Mouse (Mus musculus): Measurements from ENCODE around the gene Gm28845. TPM values are rescaled to one million over a fixed set of nuclear protein-coding genes. Genes with fewer than 3 reads are reported as not detected.

The Gm28845 gene
- total RNA-seq (2014; fragmentation: Nextera tagmentation) (not detected in 2 replicates), total RNA-seq (2017) (not detected in 2 replicates), polyA plus RNA-seq (2012) (not detected in 2 replicates)

- Histone ChIP-seq H3K9me3 (replicated peaks) (no peaks in the 10 kb centered on the region), H3K4me1 (ENCODE audit: insufficient read depth, low read depth, low read length) (no peaks in the 10 kb centered on the region), H3K4me3 (ENCODE audit: low read depth, low read length) (no peak within 1 kb of the TSS), H3K27me3 (ENCODE audit: insufficient read depth, low read length) (peaks cover 2% of the 10 kb centered on the region; the same call in 1 of the 2 replicates), H3K36me3 (replicated peaks) (no peaks in the 10 kb centered on the region)
- DNase-seq (ENCODE audit: low spot score) (no peak), ATAC-seq (ENCODE audit: extremely low read depth, insufficient number of reproducible peaks, low FRiP score, poor library complexity, severe bottlenecking) (no peak)
- TF ChIP-seq GATA2 (IDR thresholded peaks at IDR 0.05; ENCODE audit: borderline replicate concordance, low read depth, low read length) (no peak), CTCF (IDR thresholded peaks at IDR 0.05; ENCODE audit: low read depth, low read length) (no peak), TAL1 (conservative IDR thresholded peaks at IDR 0.05; ENCODE audit: low read depth, low read length) (no peak), POLR2AphosphoS5 (IDR thresholded peaks at IDR 0.05; ENCODE audit: insufficient replicate concordance, low read depth, low read length) (no peak), GATA1 (IDR thresholded peaks at IDR 0.05; ENCODE audit: borderline replicate concordance, low read length) (no peak)
Measured at GRCm38 (mm10) chr1:65119438-65119837, at the start of gene Gm28845. TSS of gene Gm28845 (minus strand) at chr1:65119558.

GRCm38 (mm10) chr1:65167496-65167895, 48.1 kb upstream of the Gm28845 start:
- peaks cover 23% of the 10 kb centered on the region for H3K4me1 ChIP-seq (ENCODE audit: insufficient read depth, low read depth, low read length)
- no peaks in the 10 kb centered on the region for H3K27me3 ChIP-seq (ENCODE audit: insufficient read depth, low read length)
- ATAC-seq (ENCODE audit: extremely low read depth, insufficient number of reproducible peaks, low FRiP score, poor library complexity, severe bottlenecking) (no peak), DNase-seq (ENCODE audit: low spot score) (no peak)
- no peaks in the 10 kb centered on the region for H3K9me3 ChIP-seq (replicated peaks)
- no peak for TF ChIP-seq GATA1 (IDR thresholded peaks at IDR 0.05; ENCODE audit: borderline replicate concordance, low read length)
- TF ChIP-seq CTCF (IDR thresholded peaks at IDR 0.05; ENCODE audit: low read depth, low read length): no peak
- no peak for TF ChIP-seq POLR2AphosphoS5 (IDR thresholded peaks at IDR 0.05; ENCODE audit: insufficient replicate concordance, low read depth, low read length)
- TF ChIP-seq GATA2 (IDR thresholded peaks at IDR 0.05; ENCODE audit: borderline replicate concordance, low read depth, low read length): no peak
- no peak for TF ChIP-seq TAL1 (conservative IDR thresholded peaks at IDR 0.05; ENCODE audit: low read depth, low read length)
- peaks cover 68% of the 10 kb centered on the region for H3K36me3 ChIP-seq (replicated peaks)
- H3K4me3 ChIP-seq (ENCODE audit: low read depth, low read length): no peak overlapping the region

GRCm38 (mm10) chr1:65162210-65162609, 42.9 kb upstream of the Gm28845 start:
- DNase-seq (ENCODE audit: low spot score) (no peak), ATAC-seq (ENCODE audit: extremely low read depth, insufficient number of reproducible peaks, low FRiP score, poor library complexity, severe bottlenecking) (no peak)
- Histone ChIP-seq H3K9me3 (replicated peaks) (no peaks in the 10 kb centered on the region), H3K4me3 (ENCODE audit: low read depth, low read length) (no peak overlapping the region), H3K27me3 (ENCODE audit: insufficient read depth, low read length) (no peaks in the 10 kb centered on the region), H3K4me1 (ENCODE audit: insufficient read depth, low read depth, low read length) (no peaks in the 10 kb centered on the region), H3K36me3 (replicated peaks) (peaks cover 61% of the 10 kb centered on the region)
- no peak for TF ChIP-seq POLR2AphosphoS5 (IDR thresholded peaks at IDR 0.05; ENCODE audit: insufficient replicate concordance, low read depth, low read length)
- no peak for TF ChIP-seq GATA1 (IDR thresholded peaks at IDR 0.05; ENCODE audit: borderline replicate concordance, low read length)
- TF ChIP-seq GATA2 (IDR thresholded peaks at IDR 0.05; ENCODE audit: borderline replicate concordance, low read depth, low read length): no peak
- no peak for TF ChIP-seq CTCF (IDR thresholded peaks at IDR 0.05; ENCODE audit: low read depth, low read length)
- TF ChIP-seq TAL1 (conservative IDR thresholded peaks at IDR 0.05; ENCODE audit: low read depth, low read length): no peak

DNA sequence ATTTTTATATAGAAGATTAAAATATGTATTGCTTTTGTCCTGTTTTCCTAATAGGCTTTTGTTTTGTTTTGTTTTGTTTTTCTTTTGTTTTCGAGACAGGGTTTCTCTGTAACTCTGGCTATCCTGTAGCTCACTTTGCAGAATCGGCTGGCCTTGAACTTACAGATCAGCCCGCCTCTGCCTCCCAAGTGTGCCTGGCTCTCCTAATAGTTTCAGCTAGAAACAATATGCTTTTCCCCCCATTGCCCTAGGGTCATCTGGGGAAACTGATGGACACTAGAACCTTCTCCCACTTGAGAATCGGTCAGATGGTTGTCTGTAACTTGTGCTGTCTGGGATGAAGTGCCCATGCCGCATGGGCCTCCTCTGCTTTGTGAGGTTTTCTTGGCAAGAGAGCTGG, 36.8 kb upstream of the Gm28845 start:
- no peaks in the 10 kb centered on the region for H3K27me3 ChIP-seq (ENCODE audit: insufficient read depth, low read length)
- H3K4me3 ChIP-seq (ENCODE audit: low read depth, low read length): no peak overlapping the region
- no peaks in the 10 kb centered on the region for H3K4me1 ChIP-seq (ENCODE audit: insufficient read depth, low read depth, low read length)
- DNase-seq (ENCODE audit: low spot score) (no peak), ATAC-seq (ENCODE audit: extremely low read depth, insufficient number of reproducible peaks, low FRiP score, poor library complexity, severe bottlenecking) (no peak)
- TF ChIP-seq CTCF (IDR thresholded peaks at IDR 0.05; ENCODE audit: low read depth, low read length) (no peak), GATA2 (IDR thresholded peaks at IDR 0.05; ENCODE audit: borderline replicate concordance, low read depth, low read length) (no peak)
- peaks cover 21% of the 10 kb centered on the region for H3K36me3 ChIP-seq (replicated peaks)
- no peaks in the 10 kb centered on the region for H3K9me3 ChIP-seq (replicated peaks)

DNA sequence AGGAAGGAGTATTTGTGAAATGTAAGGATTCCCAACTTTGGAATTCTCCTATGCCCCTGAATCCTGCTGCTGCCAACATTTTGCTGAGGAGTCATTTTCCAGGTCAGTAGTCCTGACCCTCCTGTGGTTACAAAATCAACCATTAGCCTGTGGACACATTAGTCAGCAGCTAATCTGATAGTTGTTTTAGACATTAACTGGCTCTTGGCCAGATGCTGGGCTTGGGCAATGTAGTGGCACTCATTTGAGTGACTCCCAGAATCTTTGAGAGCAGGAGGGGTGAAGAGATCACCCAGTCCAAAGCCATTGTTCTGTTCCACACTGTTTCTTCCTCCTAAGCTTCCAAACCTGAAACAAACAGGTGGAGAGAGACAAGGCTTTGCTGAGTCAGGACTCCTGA, 35.5 kb upstream of the Gm28845 start:
- no peaks in the 10 kb centered on the region for H3K27me3 ChIP-seq (ENCODE audit: insufficient read depth, low read length)
- H3K4me3 ChIP-seq (ENCODE audit: low read depth, low read length): no peak overlapping the region
- no peaks in the 10 kb centered on the region for H3K9me3 ChIP-seq (replicated peaks)
- ATAC-seq (ENCODE audit: extremely low read depth, insufficient number of reproducible peaks, low FRiP score, poor library complexity, severe bottlenecking): no peak
- DNase-seq (ENCODE audit: low spot score): no peak
- TF ChIP-seq CTCF (IDR thresholded peaks at IDR 0.05; ENCODE audit: low read depth, low read length) (no peak), GATA2 (IDR thresholded peaks at IDR 0.05; ENCODE audit: borderline replicate concordance, low read depth, low read length) (no peak), TAL1 (conservative IDR thresholded peaks at IDR 0.05; ENCODE audit: low read depth, low read length) (no peak), POLR2AphosphoS5 (IDR thresholded peaks at IDR 0.05; ENCODE audit: insufficient replicate concordance, low read depth, low read length) (no peak), GATA1 (IDR thresholded peaks at IDR 0.05; ENCODE audit: borderline replicate concordance, low read length) (no peak)
- no peaks in the 10 kb centered on the region for H3K4me1 ChIP-seq (ENCODE audit: insufficient read depth, low read depth, low read length)
- H3K36me3 ChIP-seq (replicated peaks): peaks cover 10% of the 10 kb centered on the region

DNA sequence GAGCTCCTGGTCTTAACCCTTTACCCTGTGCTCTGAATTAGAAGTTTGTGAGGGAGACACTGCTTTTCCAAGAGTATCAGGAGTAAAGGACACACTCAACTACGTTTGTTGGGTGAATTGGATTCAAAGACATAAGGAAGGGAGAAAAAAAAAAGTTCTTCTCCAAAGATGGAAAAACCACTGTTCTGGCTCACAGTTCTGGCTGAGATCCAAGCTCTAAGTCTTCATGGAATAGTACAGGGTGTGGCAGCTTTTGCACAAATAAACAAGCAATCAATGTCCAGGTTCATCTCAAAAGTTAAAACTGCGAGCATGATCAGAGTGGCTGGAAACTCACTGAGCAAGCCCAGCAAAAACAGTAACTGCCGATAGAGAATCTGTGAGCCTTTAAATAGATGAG, 28.6 kb upstream of the Gm28845 start:
- H3K9me3 ChIP-seq (replicated peaks): no peaks in the 10 kb centered on the region; the same call in 1 of the 2 replicates
- H3K4me1 ChIP-seq (ENCODE audit: insufficient read depth, low read depth, low read length): no peaks in the 10 kb centered on the region
- no peak overlapping the region for H3K4me3 ChIP-seq (ENCODE audit: low read depth, low read length)
- no peaks in the 10 kb centered on the region for H3K36me3 ChIP-seq (replicated peaks)
- no peaks in the 10 kb centered on the region for H3K27me3 ChIP-seq (ENCODE audit: insufficient read depth, low read length)
- no peak for ATAC-seq (ENCODE audit: extremely low read depth, insufficient number of reproducible peaks, low FRiP score, poor library complexity, severe bottlenecking)
- TF ChIP-seq CTCF (IDR thresholded peaks at IDR 0.05; ENCODE audit: low read depth, low read length) (no peak), POLR2AphosphoS5 (IDR thresholded peaks at IDR 0.05; ENCODE audit: insufficient replicate concordance, low read depth, low read length) (no peak), GATA2 (IDR thresholded peaks at IDR 0.05; ENCODE audit: borderline replicate concordance, low read depth, low read length) (no peak), TAL1 (conservative IDR thresholded peaks at IDR 0.05; ENCODE audit: low read depth, low read length) (no peak), GATA1 (IDR thresholded peaks at IDR 0.05; ENCODE audit: borderline replicate concordance, low read length) (no peak)
- DNase-seq (ENCODE audit: low spot score): no peak

Measured in G1E (cell line).